In the genomic region with DNA sequence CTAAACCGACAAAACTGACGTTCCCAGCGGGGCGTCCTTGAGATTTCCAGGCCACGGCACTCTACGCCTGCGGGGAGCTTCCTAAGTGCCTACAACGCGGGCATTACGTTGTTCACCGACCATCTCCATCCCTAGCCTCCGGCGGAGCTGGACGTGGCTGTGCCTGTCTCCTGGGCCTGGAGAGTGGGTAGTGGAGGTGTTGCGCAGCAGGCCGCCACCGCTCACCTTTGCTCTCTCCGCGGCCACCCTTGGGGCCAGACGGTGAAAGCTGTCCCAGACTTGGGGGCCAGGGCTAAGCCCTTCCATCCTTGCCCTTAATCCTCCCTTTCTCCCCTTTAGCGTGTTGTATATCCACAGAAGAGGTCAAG, we compare ENCODE assay signal across 8 mouse cellular contexts. TPM values are rescaled to one million over a fixed set of nuclear protein-coding genes. Genes with fewer than 3 reads are reported as not detected.
A peak's percentile ranks its signal among the peaks of the same experiment; 100 is the strongest.
DNase-seq lines count a peak whose midpoint lies in the region; ATAC-seq and TF ChIP-seq lines count a peak whose summit lies in the region.

No protein-coding gene starts in this region.

- no peak for TF ChIP-seq CTCF in lung, postnatal 0 days (IDR thresholded peaks at IDR 0.05)

- H3K27me3 ChIP-seq in lung, postnatal 0 days (replicated peaks; ENCODE audit: insufficient read depth, low read length): no peaks in the 10 kb centered on the region
- H3K27me3 ChIP-seq in embryonic facial prominence, embryonic 14.5 days (replicated peaks; ENCODE audit: control insufficient read depth, insufficient read depth, low read length): no peaks in the 10 kb centered on the region
- H3K27me3 ChIP-seq in intestine, embryonic 14.5 days (replicated peaks; ENCODE audit: control insufficient read depth, insufficient read depth, low read length): no peaks in the 10 kb centered on the region
- H3K27me3 ChIP-seq in midbrain, embryonic 15.5 days (replicated peaks): 0 out of 2 replicates have a peak, but pooled peaks cover 2% of the 10 kb centered on the region

- no peaks in the 10 kb centered on the region for H3K4me1 ChIP-seq in lung, postnatal 0 days (ENCODE audit: insufficient read depth, low read depth, low read length)
- H3K4me1 ChIP-seq in embryonic facial prominence, embryonic 14.5 days (ENCODE audit: control insufficient read depth, insufficient read depth, low read length): no peaks in the 10 kb centered on the region
- no peaks in the 10 kb centered on the region for H3K4me1 ChIP-seq in intestine, embryonic 14.5 days (replicated peaks; ENCODE audit: control insufficient read depth, insufficient read depth, low read length)
- peaks cover 23% of the 10 kb centered on the region for H3K4me1 ChIP-seq in midbrain, embryonic 15.5 days

- peak overlapping the region; percentile 99 for H3K27ac ChIP-seq in lung, postnatal 0 days (ENCODE audit: low read length)
- peak overlapping the region; percentile 98 for H3K27ac ChIP-seq in embryonic facial prominence, embryonic 14.5 days (replicated peaks; ENCODE audit: low read depth, low read length)
- peak overlapping the region; percentile 94 for H3K27ac ChIP-seq in intestine, embryonic 14.5 days (ENCODE audit: low read depth)
- peak overlapping the region; percentile 95 for H3K27ac ChIP-seq in midbrain, embryonic 15.5 days

- peak overlapping the region; percentile 86 for H3K9ac ChIP-seq in lung, postnatal 0 days (replicated peaks; ENCODE audit: low read depth)
- H3K9ac ChIP-seq in embryonic facial prominence, embryonic 14.5 days (ENCODE audit: low read depth, low read length): peak overlapping the region; percentile 81
- H3K9ac ChIP-seq in intestine, embryonic 14.5 days (ENCODE audit: low read length): peak overlapping the region; percentile 74
- peak overlapping the region; percentile 60 for H3K9ac ChIP-seq in midbrain, embryonic 15.5 days

- DNase-seq in lung, postnatal 0 days (ENCODE audit: low spot score): no peak
- no peak for DNase-seq in lung, postnatal 10 days
- DNase-seq in embryonic facial prominence, embryonic 14.5 days (ENCODE audit: low spot score): no peak
- DNase-seq in intestine, embryonic 14.5 days (ENCODE audit: low spot score): no peak
- no peak for DNase-seq in left cerebral cortex, postnatal 25 days (ENCODE audit: low spot score in 2 of 2)
- no peak for DNase-seq in gastrocnemius, adult 8-10 months (ENCODE audit: low spot score in 2 of 2)
- DNase-seq in urinary bladder, postnatal 10 days (ENCODE audit: low spot score): no peak

- no peak for TF ChIP-seq EP300 in lung, postnatal 0 days (IDR thresholded peaks at IDR 0.05)

- intact Hi-C loops in left cerebral cortex, postnatal 25 days (cut with DNase I): loop anchor here (1.0 to 5.0 kb wide), 4 partner anchors 28 to 174 kb away; a partner anchor contains a TSS

- WGBS in lung, postnatal 0 days: 1% methylated on average over 21 of the region's 21 CpGs
- under 1% methylated on average over 20 of the region's 21 CpGs for WGBS in embryonic facial prominence, embryonic 14.5 days
- under 1% methylated on average over 21 of the region's 21 CpGs for WGBS in intestine, embryonic 14.5 days
- WGBS in midbrain, embryonic 15.5 days: under 1% methylated on average over 21 of the region's 21 CpGs

- no peaks in the 10 kb centered on the region for H3K36me3 ChIP-seq in lung, postnatal 0 days (ENCODE audit: insufficient read depth, low read length)
- H3K36me3 ChIP-seq in embryonic facial prominence, embryonic 14.5 days (ENCODE audit: control insufficient read depth, insufficient read depth, low read length): 0 out of 2 replicates have a peak, but pooled peaks cover 6% of the 10 kb centered on the region
- 0 out of 2 replicates have a peak, but pooled peaks cover under 1% of the 10 kb centered on the region for H3K36me3 ChIP-seq in intestine, embryonic 14.5 days (ENCODE audit: control insufficient read depth, insufficient read depth, low read length)
- no peaks in the 10 kb centered on the region; the same call in 1 of the 2 replicates for H3K36me3 ChIP-seq in midbrain, embryonic 15.5 days (replicated peaks)

- peak overlapping the region; percentile 69 for H3K4me3 ChIP-seq in lung, postnatal 0 days (ENCODE audit: low read depth, low read length)
- peak overlapping the region; percentile 72 for H3K4me3 ChIP-seq in embryonic facial prominence, embryonic 14.5 days (ENCODE audit: low read depth, low read length)
- H3K4me3 ChIP-seq in intestine, embryonic 14.5 days (ENCODE audit: low read depth, low read length): peak overlapping the region; percentile 67
- peak overlapping the region; percentile 70 for H3K4me3 ChIP-seq in midbrain, embryonic 15.5 days

- peak; percentile 37 for ATAC-seq in lung, postnatal 0 days
- ATAC-seq in embryonic facial prominence, embryonic 14.5 days (ENCODE audit: low read depth): peak; percentile 41
- ATAC-seq in intestine, embryonic 14.5 days (replicated peaks; ENCODE audit: low FRiP score, low TSS enrichment, low read depth): peak; percentile 52
- peak; percentile 76 for ATAC-seq in midbrain, embryonic 15.5 days (replicated peaks)

- no peaks in the 10 kb centered on the region for H3K9me3 ChIP-seq in lung, postnatal 0 days (ENCODE audit: low read length)
- no peaks in the 10 kb centered on the region for H3K9me3 ChIP-seq in embryonic facial prominence, embryonic 14.5 days (ENCODE audit: control insufficient read depth, low read length)
- H3K9me3 ChIP-seq in intestine, embryonic 14.5 days (ENCODE audit: control insufficient read depth, low read length): no peaks in the 10 kb centered on the region
- H3K9me3 ChIP-seq in midbrain, embryonic 15.5 days: no peaks in the 10 kb centered on the region

- peak overlapping the region; percentile 96 for H3K4me2 ChIP-seq in lung, postnatal 0 days (replicated peaks; ENCODE audit: low read depth, low read length)
- H3K4me2 ChIP-seq in embryonic facial prominence, embryonic 14.5 days (ENCODE audit: low read depth, low read length): peak overlapping the region; percentile 96
- H3K4me2 ChIP-seq in intestine, embryonic 14.5 days (ENCODE audit: low read length): peak overlapping the region; percentile 95
- H3K4me2 ChIP-seq in midbrain, embryonic 15.5 days: peak overlapping the region; percentile 95

RNA-seq across cellular contexts. Expression of a gene that starts 0.4 kb away (rescaled TPM):
- polyA plus RNA-seq in lung, postnatal 0 days (2015; fragmentation: Nextera tagmentation; extraction: Ambion mirVana): 34.1 and 38.7 TPM in 2 replicates
- 27.1 and 28.8 TPM in 2 replicates for polyA plus RNA-seq in embryonic facial prominence, embryonic 14.5 days (2014; fragmentation: Nextera tagmentation; extraction: Ambion mirVana)
- 23.7 and 24.2 TPM in 2 replicates for polyA plus RNA-seq in intestine, embryonic 14.5 days (2014; fragmentation: Nextera tagmentation; extraction: Ambion mirVana)
- 76.1 and 85.8 TPM in 2 replicates for polyA plus RNA-seq in midbrain, embryonic 15.5 days (2015; fragmentation: Nextera tagmentation; extraction: Ambion mirVana)
- 10 to 100 TPM; 74.5 to 75.5 TPM for total RNA-seq in left cerebral cortex, postnatal 25 days (2021)
- 10 to 100 TPM; 26.2 to 29.7 (median 27.1) TPM for total RNA-seq in gastrocnemius, adult 8-10 months (2022)

RNA-seq across cellular contexts. Expression of a gene that starts 28.3 kb away (rescaled TPM):
- polyA plus RNA-seq in lung, postnatal 0 days (2015; fragmentation: Nextera tagmentation; extraction: Ambion mirVana): 51.5 and 54.0 TPM in 2 replicates
- polyA plus RNA-seq in embryonic facial prominence, embryonic 14.5 days (2014; fragmentation: Nextera tagmentation; extraction: Ambion mirVana): 49.9 and 50.8 TPM in 2 replicates
- polyA plus RNA-seq in intestine, embryonic 14.5 days (2014; fragmentation: Nextera tagmentation; extraction: Ambion mirVana): 42.8 and 49.3 TPM in 2 replicates
- polyA plus RNA-seq in midbrain, embryonic 15.5 days (2015; fragmentation: Nextera tagmentation; extraction: Ambion mirVana): 63.1 and 63.6 TPM in 2 replicates
- total RNA-seq in left cerebral cortex, postnatal 25 days (2021): 100 to 1,000 TPM; 132 to 140 TPM
- total RNA-seq in gastrocnemius, adult 8-10 months (2022): 10 to 100 TPM; 13.1 to 21.7 (median 17.2) TPM
